Mouse (Mus musculus): ENCODE results near the gene Dnm3. TPM values are rescaled to one million over a fixed set of nuclear protein-coding genes. Genes with fewer than 3 reads are reported as not detected.

Gene Dnm3
- polyA plus RNA-seq, 1 experiment: 8.2 TPM

DNA sequence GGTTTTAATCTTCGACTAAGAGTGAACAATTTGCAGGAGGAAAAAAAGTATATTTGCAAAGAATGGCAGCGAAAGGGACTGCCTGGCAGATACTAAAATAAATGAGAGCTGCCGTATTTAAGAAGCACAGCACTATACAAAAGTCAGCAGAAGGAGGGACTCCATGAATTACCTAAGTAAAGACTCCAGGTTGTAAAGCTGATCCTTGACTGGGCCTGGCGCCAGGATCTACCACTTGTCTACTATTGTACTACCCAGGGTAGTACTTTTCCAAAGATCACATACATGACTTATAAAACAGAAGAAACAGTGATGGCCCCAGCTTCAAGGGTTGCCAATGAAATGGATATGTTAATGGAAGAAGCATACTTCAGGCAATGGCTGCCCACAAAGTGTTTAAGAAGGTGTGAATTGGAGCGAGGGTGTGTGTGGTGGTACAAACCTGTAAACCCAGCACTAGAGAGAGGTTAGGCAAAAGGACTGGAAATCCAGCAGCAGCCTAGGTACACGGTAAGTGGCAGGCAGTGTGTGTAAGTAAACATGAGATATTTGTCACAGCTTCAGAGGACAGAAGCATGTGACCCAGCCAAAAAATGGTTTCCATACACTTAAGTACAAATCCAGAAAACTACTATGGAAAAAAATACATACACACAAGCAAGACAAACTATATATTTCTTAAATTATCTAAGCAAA, 220.8 kb downstream of the Dnm3 start:
- H3K4me3 ChIP-seq (ENCODE audit: insufficient read depth, low read depth, low read length): no peak overlapping the region
- no peaks in the 10 kb centered on the region for H3K27me3 ChIP-seq (replicated peaks; ENCODE audit: control insufficient read depth, insufficient read depth, low read length)
- no peaks in the 10 kb centered on the region for H3K4me1 ChIP-seq (ENCODE audit: control insufficient read depth, insufficient read depth, low read length)
- no peaks in the 10 kb centered on the region for H3K36me3 ChIP-seq (ENCODE audit: control insufficient read depth, insufficient read depth, low read length)
- no peak for TF ChIP-seq POLR2A (IDR thresholded peaks at IDR 0.05; ENCODE audit: low read depth, low read length)
- TF ChIP-seq CTCF (conservative IDR thresholded peaks at IDR 0.05; ENCODE audit: insufficient read depth, insufficient read length, low read depth, low read length): no peak
- H3K27ac ChIP-seq (ENCODE audit: insufficient read depth, low read depth, low read length): no peak overlapping the region
- no peak for DNase-seq
- WGBS: 83% methylated on average over 6 of the region's 6 CpGs

DNA sequence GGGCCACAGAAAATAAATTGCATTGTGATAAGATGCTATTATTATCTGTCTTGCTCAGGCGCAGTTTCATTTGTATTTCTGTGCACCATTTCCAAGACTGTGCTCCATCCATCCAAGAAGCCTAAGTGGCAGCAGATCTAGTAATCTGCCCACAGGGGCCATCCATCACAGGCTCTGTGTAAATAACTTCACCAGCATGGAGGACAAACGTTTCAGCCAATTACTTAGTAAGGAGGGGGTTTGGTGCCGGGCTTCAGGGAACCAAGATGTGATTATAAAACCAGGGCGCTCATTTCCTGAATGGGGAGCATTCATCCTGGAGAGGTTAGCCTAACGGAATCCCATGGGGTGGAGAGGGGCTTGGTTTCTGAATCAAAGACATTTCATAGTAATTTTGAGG, 222.9 kb downstream of the Dnm3 start:
- 47% methylated on average over 5 of the region's 5 CpGs for WGBS
- Histone ChIP-seq H3K4me1 (ENCODE audit: control insufficient read depth, insufficient read depth, low read length) (no peaks in the 10 kb centered on the region), H3K27me3 (replicated peaks; ENCODE audit: control insufficient read depth, insufficient read depth, low read length) (no peaks in the 10 kb centered on the region), H3K36me3 (ENCODE audit: control insufficient read depth, insufficient read depth, low read length) (no peaks in the 10 kb centered on the region), H3K4me3 (ENCODE audit: insufficient read depth, low read depth, low read length) (no peak overlapping the region), H3K27ac (ENCODE audit: insufficient read depth, low read depth, low read length) (no peak overlapping the region)
- TF ChIP-seq POLR2A (IDR thresholded peaks at IDR 0.05; ENCODE audit: low read depth, low read length): no peak
- no peak for TF ChIP-seq CTCF (conservative IDR thresholded peaks at IDR 0.05; ENCODE audit: insufficient read depth, insufficient read length, low read depth, low read length)
- DNase-seq: no peak

DNA sequence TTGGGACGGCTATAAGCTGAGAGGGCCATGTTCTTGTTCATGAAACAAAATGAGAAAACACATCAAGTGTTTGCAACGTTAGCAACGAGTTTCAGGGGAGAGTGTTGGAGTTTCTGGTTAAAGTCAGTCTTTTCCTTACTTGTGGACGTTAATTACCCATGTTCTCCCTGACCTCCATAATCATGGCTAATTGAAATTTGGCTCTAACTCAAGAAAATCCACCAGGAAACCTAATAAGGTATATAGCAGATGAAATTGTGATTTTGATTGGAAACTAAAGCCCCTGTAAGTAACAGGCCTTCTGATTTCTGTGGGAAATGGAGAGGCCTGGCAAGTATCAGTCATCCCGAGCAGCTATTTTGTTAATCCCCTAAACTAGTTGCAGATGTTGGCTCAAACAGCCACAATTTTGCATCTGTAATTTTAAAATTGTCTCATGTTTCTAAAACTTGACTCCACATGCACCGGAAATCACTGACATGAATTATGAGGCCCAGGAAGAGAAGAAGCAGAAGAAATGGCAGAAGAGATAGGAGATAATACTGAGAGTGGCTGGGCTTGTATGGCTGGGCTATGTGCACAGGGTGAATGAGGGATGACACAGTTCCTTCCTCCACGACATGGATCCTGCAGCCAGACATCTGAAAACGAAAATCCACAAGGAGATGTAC, 223.7 kb downstream of the Dnm3 start:
- Histone ChIP-seq H3K4me3 (ENCODE audit: insufficient read depth, low read depth, low read length) (no peak overlapping the region), H3K27me3 (replicated peaks; ENCODE audit: control insufficient read depth, insufficient read depth, low read length) (no peaks in the 10 kb centered on the region), H3K36me3 (ENCODE audit: control insufficient read depth, insufficient read depth, low read length) (no peaks in the 10 kb centered on the region), H3K27ac (ENCODE audit: insufficient read depth, low read depth, low read length) (no peak overlapping the region), H3K4me1 (ENCODE audit: control insufficient read depth, insufficient read depth, low read length) (no peaks in the 10 kb centered on the region)
- WGBS: 54% methylated on average over 8 of the region's 8 CpGs
- peak; percentile 44 for DNase-seq
- TF ChIP-seq CTCF (conservative IDR thresholded peaks at IDR 0.05; ENCODE audit: insufficient read depth, insufficient read length, low read depth, low read length) (no peak), POLR2A (IDR thresholded peaks at IDR 0.05; ENCODE audit: low read depth, low read length) (no peak)

DNA sequence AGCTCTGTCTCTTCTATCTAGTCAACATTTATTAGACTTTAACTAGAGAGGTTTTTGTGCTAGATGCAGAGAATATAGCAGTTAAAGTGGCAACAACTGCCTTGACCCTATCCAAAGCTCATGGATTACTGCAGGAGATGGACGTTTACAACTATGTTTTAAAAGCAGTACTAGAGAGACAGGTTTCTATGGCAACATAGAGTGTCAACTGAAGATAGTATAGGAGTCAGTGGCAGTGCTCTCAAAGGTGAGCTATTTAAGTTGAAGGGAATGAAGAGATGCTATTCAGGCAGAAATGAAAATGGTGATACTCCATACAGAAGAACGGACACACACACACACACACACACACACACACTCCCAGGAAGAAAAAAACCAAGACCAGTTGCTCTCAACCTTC, 225.0 kb downstream of the Dnm3 start:
- Histone ChIP-seq H3K27ac (ENCODE audit: insufficient read depth, low read depth, low read length) (no peak overlapping the region), H3K4me1 (ENCODE audit: control insufficient read depth, insufficient read depth, low read length) (no peaks in the 10 kb centered on the region), H3K27me3 (replicated peaks; ENCODE audit: control insufficient read depth, insufficient read depth, low read length) (no peaks in the 10 kb centered on the region), H3K4me3 (ENCODE audit: insufficient read depth, low read depth, low read length) (no peak overlapping the region), H3K36me3 (ENCODE audit: control insufficient read depth, insufficient read depth, low read length) (no peaks in the 10 kb centered on the region)
- no peak for TF ChIP-seq POLR2A (IDR thresholded peaks at IDR 0.05; ENCODE audit: low read depth, low read length)
- no peak for TF ChIP-seq CTCF (conservative IDR thresholded peaks at IDR 0.05; ENCODE audit: insufficient read depth, insufficient read length, low read depth, low read length)
- DNase-seq: no peak
- 77% methylated on average over 2 of the region's 2 CpGs for WGBS

DNA sequence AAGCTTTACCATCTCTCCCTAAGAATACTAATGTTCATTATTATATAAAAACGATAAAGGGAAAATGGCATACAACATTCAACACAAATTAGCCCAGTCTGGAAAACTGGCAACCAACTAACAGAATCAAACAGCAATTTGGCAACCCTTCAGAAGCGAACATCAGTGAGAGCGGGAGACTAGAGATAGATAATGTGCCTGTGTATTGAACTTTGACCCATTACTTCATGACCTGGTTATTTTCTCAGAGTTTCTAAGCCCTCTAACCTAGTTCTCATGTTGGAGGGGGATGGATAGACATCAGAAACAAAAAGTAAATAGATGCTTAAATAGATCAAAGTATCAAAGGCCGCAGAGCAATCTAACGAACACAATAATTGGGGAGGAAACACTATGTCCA, 230.6 kb downstream of the Dnm3 start:
- no peaks in the 10 kb centered on the region for H3K27me3 ChIP-seq (replicated peaks; ENCODE audit: control insufficient read depth, insufficient read depth, low read length)
- DNase-seq: peak; percentile 7
- no peak overlapping the region for H3K4me3 ChIP-seq (ENCODE audit: insufficient read depth, low read depth, low read length)
- no peaks in the 10 kb centered on the region for H3K4me1 ChIP-seq (ENCODE audit: control insufficient read depth, insufficient read depth, low read length)
- WGBS: 83% methylated on average over 5 of the region's 5 CpGs
- TF ChIP-seq CTCF (conservative IDR thresholded peaks at IDR 0.05; ENCODE audit: insufficient read depth, insufficient read length, low read depth, low read length): no peak
- no peak for TF ChIP-seq POLR2A (IDR thresholded peaks at IDR 0.05; ENCODE audit: low read depth, low read length)
- H3K36me3 ChIP-seq (ENCODE audit: control insufficient read depth, insufficient read depth, low read length): no peaks in the 10 kb centered on the region
- H3K27ac ChIP-seq (ENCODE audit: insufficient read depth, low read depth, low read length): no peak overlapping the region

DNA sequence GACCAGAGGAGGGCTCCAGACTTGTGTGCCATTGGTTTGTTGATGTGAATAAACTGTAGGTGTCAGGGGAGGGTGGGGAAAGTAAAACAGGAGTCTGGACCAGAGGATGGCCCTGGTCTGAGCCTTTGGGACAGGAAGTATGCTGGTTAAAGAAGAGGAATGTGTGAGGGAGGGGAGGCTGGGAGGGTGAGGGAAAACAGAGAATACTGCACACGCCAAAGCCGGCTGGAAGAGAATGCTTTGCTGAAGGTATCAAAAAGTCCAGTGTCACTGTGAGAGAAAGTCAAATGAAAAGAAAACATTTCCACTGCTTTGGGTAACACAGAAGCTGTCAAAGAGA, 234.2 kb downstream of the Dnm3 start:
- Histone ChIP-seq H3K36me3 (ENCODE audit: control insufficient read depth, insufficient read depth, low read length) (no peaks in the 10 kb centered on the region), H3K4me1 (ENCODE audit: control insufficient read depth, insufficient read depth, low read length) (no peaks in the 10 kb centered on the region), H3K27ac (ENCODE audit: insufficient read depth, low read depth, low read length) (no peak overlapping the region), H3K27me3 (replicated peaks; ENCODE audit: control insufficient read depth, insufficient read depth, low read length) (no peaks in the 10 kb centered on the region), H3K4me3 (ENCODE audit: insufficient read depth, low read depth, low read length) (no peak overlapping the region)
- no peak for TF ChIP-seq POLR2A (IDR thresholded peaks at IDR 0.05; ENCODE audit: low read depth, low read length)
- no peak for TF ChIP-seq CTCF (conservative IDR thresholded peaks at IDR 0.05; ENCODE audit: insufficient read depth, insufficient read length, low read depth, low read length)
- DNase-seq: no peak
- WGBS: 54% methylated on average over 2 of the region's 2 CpGs

DNA sequence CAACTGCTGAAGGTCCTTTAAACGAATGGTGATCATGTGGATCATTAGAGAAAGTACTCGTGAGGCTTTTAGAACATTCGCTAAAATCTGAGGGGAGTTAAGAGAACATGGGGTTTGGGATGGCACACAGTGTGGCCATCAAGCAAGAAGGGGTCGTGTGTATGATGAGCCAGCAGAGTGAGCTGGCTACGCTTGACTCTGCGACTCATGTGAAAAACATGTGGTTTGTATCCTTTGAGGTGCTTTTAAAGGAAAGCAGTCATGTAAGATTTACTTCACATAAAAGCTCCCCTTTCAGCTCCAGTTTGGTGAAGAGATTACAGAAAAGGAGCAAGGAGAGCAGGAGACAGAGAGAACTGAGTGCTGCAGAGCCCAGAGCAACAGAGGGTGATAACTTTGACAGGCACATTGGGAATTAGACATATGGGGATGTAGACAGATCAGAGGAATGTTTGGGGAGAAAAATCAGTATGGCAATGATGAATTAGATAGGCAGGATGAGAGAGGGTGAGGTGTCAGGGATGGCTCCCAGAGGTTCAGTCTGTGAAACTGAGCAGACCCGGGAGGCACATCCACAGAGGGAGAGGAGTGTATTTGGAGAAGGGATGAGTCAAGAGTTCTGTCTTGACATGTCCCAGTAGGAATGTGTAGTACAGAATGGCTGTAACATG, 234.7 kb downstream of the Dnm3 start:
- no peaks in the 10 kb centered on the region for H3K27me3 ChIP-seq (replicated peaks; ENCODE audit: control insufficient read depth, insufficient read depth, low read length)
- no peak overlapping the region for H3K27ac ChIP-seq (ENCODE audit: insufficient read depth, low read depth, low read length)
- no peak for TF ChIP-seq POLR2A (IDR thresholded peaks at IDR 0.05; ENCODE audit: low read depth, low read length)
- TF ChIP-seq CTCF (conservative IDR thresholded peaks at IDR 0.05; ENCODE audit: insufficient read depth, insufficient read length, low read depth, low read length): no peak
- 61% methylated on average over 7 of the region's 7 CpGs for WGBS
- H3K4me3 ChIP-seq (ENCODE audit: insufficient read depth, low read depth, low read length): no peak overlapping the region
- H3K4me1 ChIP-seq (ENCODE audit: control insufficient read depth, insufficient read depth, low read length): no peaks in the 10 kb centered on the region
- no peaks in the 10 kb centered on the region for H3K36me3 ChIP-seq (ENCODE audit: control insufficient read depth, insufficient read depth, low read length)
- DNase-seq: no peak

Measured in kidney, adult 2 months (tissue).